Mouse (Mus musculus) olfactory bulb, adult 2 months (tissue): ENCODE measurements around the gene Ncoa7. TPM values are rescaled to one million over a fixed set of nuclear protein-coding genes. Genes with fewer than 3 reads are reported as not detected.

ENCODE experiments used
- H3K27ac ChIP-seq: fragments of 200-500 bp; 2 replicates; pipeline ENCODE4 v1.5.1; 2012; ENCODE audit warnings: low read depth, low read length; ENCODE audit not compliant: insufficient read depth
- H3K4me1 ChIP-seq: fragments of 200-500 bp; 2 replicates; pipeline ENCODE4 v1.6.1; 2012; ENCODE audit warnings: low read length; ENCODE audit not compliant: control insufficient read depth, insufficient read depth
- H3K4me3 ChIP-seq: fragments of 200-500 bp; 2 replicates; pipeline ENCODE4 v1.5.1; 2012; ENCODE audit warnings: mild to moderate bottlenecking, low read depth, low read length, moderate library complexity; ENCODE audit not compliant: insufficient read depth
- CTCF ChIP-seq: fragments of 200-500 bp; IDR thresholded peaks from 2 replicates; pipeline ENCODE4 v1.5.1; 2012; ENCODE audit warnings: low read depth, mild to moderate bottlenecking, low read length, moderate library complexity; ENCODE audit not compliant: insufficient read depth
- POLR2A ChIP-seq: fragments of 200-500 bp; IDR thresholded peaks from 2 replicates; pipeline ENCODE4 v1.6.1; 2012; ENCODE audit warnings: mild to moderate bottlenecking, low read depth, low read length, moderate library complexity; ENCODE audit not compliant: insufficient read depth
- WGBS: fragments of 180-500 bp; shearing (Covaris S2); methylation state at CpG from one replicate; pipeline ENCODE4 v1.1.7; 2018; 5-methylcytosine and 5-hydroxymethylcytosine counted together
- polyA plus RNA-seq: library from polyadenylated mRNA; stranded (reverse); fragments of >200 nt; gene quantifications from 2 replicates; pipeline ENCODE4 v1.2.4, GENCODE M21; 2012; ENCODE audit warnings: low replicate concordance; ENCODE audit not compliant: missing spikeins, insufficient read depth, insufficient read length

The Ncoa7 gene
- polyA plus RNA-seq, 1 experiment: not detected

DNA sequence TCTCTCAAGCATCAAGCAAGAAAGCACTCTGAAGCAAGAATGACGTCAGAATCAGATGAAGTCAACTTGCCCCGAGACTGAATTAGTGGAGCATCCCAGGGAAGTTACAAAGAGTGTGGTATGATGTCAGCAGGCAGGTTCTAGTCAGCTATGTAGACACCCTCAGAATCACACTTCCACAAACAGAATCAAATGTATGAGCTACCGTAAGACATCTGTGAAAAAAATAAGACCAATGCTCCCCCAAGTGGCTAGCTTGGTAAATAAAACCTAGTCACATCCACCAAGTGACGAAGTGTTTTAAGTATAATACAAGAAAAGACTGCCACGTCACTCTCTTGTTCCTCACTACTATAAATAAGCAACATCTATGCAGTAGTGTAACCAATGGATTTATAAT is 216.1 kb downstream of the Ncoa7 start:
- WGBS: 37% methylated on average over 5 of the region's 5 CpGs
- no peak for TF ChIP-seq POLR2A
- no peak for TF ChIP-seq CTCF
- H3K4me3 ChIP-seq: no peak overlapping the region
- H3K4me1 ChIP-seq: no peaks in the 10 kb centered on the region
- no peak overlapping the region for H3K27ac ChIP-seq

DNA sequence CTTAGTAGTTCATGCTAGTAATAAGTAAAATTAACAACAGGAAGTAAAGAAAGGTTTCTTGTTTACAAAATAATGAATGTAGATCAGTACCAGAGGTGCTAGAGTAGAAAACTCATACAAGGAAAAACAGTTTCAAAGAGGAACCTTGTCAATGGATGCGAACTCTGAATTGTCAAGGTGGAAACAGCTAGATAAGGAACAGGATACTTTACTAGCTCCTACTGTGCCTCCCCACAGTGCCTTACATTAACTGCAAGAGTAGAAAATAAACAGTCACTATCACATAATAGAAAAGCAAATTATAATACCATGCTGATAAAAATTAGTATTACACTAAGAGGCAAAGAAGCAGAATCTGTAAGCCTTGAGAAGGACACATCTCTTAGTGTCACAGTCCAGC is 217.4 kb downstream of the Ncoa7 start:
- no peak for TF ChIP-seq POLR2A

More for the DNA sequence above, 217.4 kb downstream of the Ncoa7 start:
- 98% methylated on average over 1 of the region's 1 CpGs for WGBS
- H3K4me3 ChIP-seq: no peak overlapping the region
- H3K4me1 ChIP-seq: no peaks in the 10 kb centered on the region
- no peak overlapping the region for H3K27ac ChIP-seq

Other genes starting within 250 kb of the Ncoa7 start
- gene Trmt11, start 202.6 kb downstream of the Ncoa7 start, polyA plus RNA-seq: not detected in 2 replicates
- gene Hint3, start 173.7 kb downstream of the Ncoa7 start, polyA plus RNA-seq: not detected in 2 replicates
- not detected in 2 replicates for gene Hey2, start 39.5 kb upstream of the Ncoa7 start, polyA plus RNA-seq